Mouse (Mus musculus) forebrain, postnatal 0 days (tissue): ENCODE measurements at regions not wholly inside any gene's neighbourhood (a gene's known extent, or its start where the extent isn't known, plus 50 kb on each side); places are given as distances from the start of the nearest gene placed in this dataset.

Experiments
- ATAC-seq: fragments of 200-750 bp; cut with Nextera tagmentation; 2 replicates; pipeline ENCODE4 v1.8.0; 2017; ENCODE audit warnings: mild to moderate bottlenecking, moderate library complexity
- DNase-seq: peaks from one replicate; pipeline ENCODE4 v3.0.0-alpha.2; 2015
- H3K27ac ChIP-seq: fragments of 300-500 bp; sonication (generic); 2 replicates; pipeline ENCODE4 v1.5.1; 2014; ENCODE audit warnings: low read depth, mild to moderate bottlenecking, antibody characterized with exemption, low read length, moderate library complexity, mixed read lengths
- H3K27me3 ChIP-seq: fragments of 300-500 bp; sonication (generic); 2 replicates; pipeline ENCODE4 v1.6.1; 2014; ENCODE audit warnings: mild to moderate bottlenecking, low read length, mixed read lengths; ENCODE audit not compliant: insufficient read depth
- H3K36me3 ChIP-seq: fragments of 300-500 bp; sonication (generic); 2 replicates; pipeline ENCODE4 v1.6.1; 2014; ENCODE audit warnings: mild to moderate bottlenecking, moderate library complexity; ENCODE audit not compliant: insufficient read depth
- H3K4me1 ChIP-seq: fragments of 300-500 bp; sonication (generic); 2 replicates; pipeline ENCODE4 v1.6.1; 2014; ENCODE audit warnings: antibody characterized with exemption; ENCODE audit not compliant: insufficient read depth
- H3K4me2 ChIP-seq: fragments of 300-500 bp; sonication (generic); 2 replicates; pipeline ENCODE4 v1.6.1; 2014; ENCODE audit warnings: low read depth, mild to moderate bottlenecking, moderate library complexity
- H3K4me3 ChIP-seq: fragments of 300-500 bp; sonication (generic); 2 replicates; pipeline ENCODE4 v1.5.1; 2014; ENCODE audit warnings: low read depth, low read length, mixed read lengths
- H3K9ac ChIP-seq: fragments of 300-500 bp; sonication (generic); 2 replicates; pipeline ENCODE4 v1.6.1; 2014; ENCODE audit warnings: mild to moderate bottlenecking
- H3K9me3 ChIP-seq: fragments of 300-500 bp; sonication (generic); 2 replicates; pipeline ENCODE4 v1.6.1; 2016; ENCODE audit warnings: low read length
- CTCF ChIP-seq: sonication (generic); IDR thresholded peaks from 2 replicates; pipeline ENCODE4 v1.5.1; 2016; ENCODE audit warnings: antibody characterized with exemption, control low read depth, low read depth
- WGBS: fragments of 180-500 bp; shearing (Covaris S2); extraction: QIAGEN DNeasy Blood & Tissue Kit; methylation state at CpG from one replicate; pipeline ENCODE4 v1.1.7; 2014; 5-methylcytosine and 5-hydroxymethylcytosine counted together

GRCm38 (mm10) chr3:21427408-21428031 is 648.9 kb upstream of the Tbl1xr1 start:
- no peak overlapping the region for H3K9ac ChIP-seq
- peak; percentile 79; the same call in 1 of the 2 replicates for ATAC-seq
- no peaks in the 10 kb centered on the region for H3K9me3 ChIP-seq
- peak; percentile 82 for DNase-seq
- peaks cover 11% of the 10 kb centered on the region for H3K4me1 ChIP-seq
- no peak overlapping the region for H3K4me3 ChIP-seq
- H3K27me3 ChIP-seq, result no peaks in the 10 kb centered on the region
- H3K27ac ChIP-seq, result peak overlapping the region; percentile 50
- no peak overlapping the region for H3K4me2 ChIP-seq
- TF ChIP-seq CTCF, result no peak
- 25% methylated on average over 6 of the region's 6 CpGs for WGBS
- no peaks in the 10 kb centered on the region for H3K36me3 ChIP-seq

DNA sequence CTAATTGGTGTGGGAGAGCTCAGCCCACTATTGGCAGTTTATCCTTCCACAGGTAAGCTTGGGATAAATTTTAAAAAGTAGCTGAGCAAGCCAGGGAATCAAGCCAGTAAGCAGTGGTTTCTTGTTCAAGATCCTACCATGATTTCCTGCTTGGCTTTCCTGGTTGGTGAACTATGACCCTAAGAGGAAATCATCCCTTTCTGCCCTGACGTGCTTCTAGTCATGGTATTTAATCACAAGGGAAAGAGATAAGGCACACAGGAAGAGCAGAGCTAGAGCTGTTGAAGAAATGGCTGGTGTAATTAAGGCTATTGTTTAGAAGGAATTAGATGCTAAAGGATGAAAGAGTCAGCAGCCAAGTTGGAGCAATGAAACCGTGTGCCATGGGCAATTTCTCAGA is 648.3 kb upstream of the Tbl1xr1 start:
- no peak for DNase-seq
- 40% methylated on average over 2 of the region's 2 CpGs for WGBS
- H3K4me1 ChIP-seq, result peaks cover 11% of the 10 kb centered on the region
- no peaks in the 10 kb centered on the region for H3K36me3 ChIP-seq
- no peaks in the 10 kb centered on the region for H3K9me3 ChIP-seq
- no peak for ATAC-seq
- H3K4me2 ChIP-seq, result no peak overlapping the region
- TF ChIP-seq CTCF, result no peak
- 0 out of 2 replicates have a peak overlapping the region, but pooled peaks have one; percentile 50 for H3K27ac ChIP-seq
- no peak overlapping the region for H3K9ac ChIP-seq
- H3K4me3 ChIP-seq, result no peak overlapping the region
- no peaks in the 10 kb centered on the region for H3K27me3 ChIP-seq

DNA sequence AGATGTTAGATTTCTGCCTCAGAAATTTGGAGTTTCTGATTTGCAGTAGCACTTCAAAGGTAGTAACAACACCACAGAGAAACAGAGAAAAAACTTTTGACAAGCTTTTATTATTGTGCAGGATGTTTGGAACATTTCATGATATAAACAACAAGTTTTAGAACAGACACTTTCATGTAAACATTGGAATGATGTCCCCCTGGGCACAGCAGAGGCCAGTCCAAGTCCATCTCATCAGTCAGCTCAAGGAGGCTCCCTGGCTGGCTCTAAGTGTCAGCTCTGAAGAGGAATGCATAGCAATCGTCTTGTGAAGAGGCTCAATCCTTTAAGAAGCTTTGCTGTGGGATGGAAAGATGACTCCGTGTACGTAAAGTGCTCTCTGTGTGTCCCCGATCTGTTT is 612.2 kb upstream of the Tbl1xr1 start:
- ATAC-seq (no peak), DNase-seq (no peak)
- H3K4me1 ChIP-seq, result 0 out of 2 replicates have a peak, but pooled peaks cover 3% of the 10 kb centered on the region
- H3K27me3 ChIP-seq, result no peaks in the 10 kb centered on the region
- no peak overlapping the region for H3K4me3 ChIP-seq
- H3K36me3 ChIP-seq, result no peaks in the 10 kb centered on the region
- H3K4me2 ChIP-seq, result no peak overlapping the region
- WGBS, result 60% methylated on average over 4 of the region's 4 CpGs
- no peaks in the 10 kb centered on the region for H3K9me3 ChIP-seq
- no peak overlapping the region for H3K9ac ChIP-seq
- no peak for TF ChIP-seq CTCF
- no peak overlapping the region for H3K27ac ChIP-seq

DNA sequence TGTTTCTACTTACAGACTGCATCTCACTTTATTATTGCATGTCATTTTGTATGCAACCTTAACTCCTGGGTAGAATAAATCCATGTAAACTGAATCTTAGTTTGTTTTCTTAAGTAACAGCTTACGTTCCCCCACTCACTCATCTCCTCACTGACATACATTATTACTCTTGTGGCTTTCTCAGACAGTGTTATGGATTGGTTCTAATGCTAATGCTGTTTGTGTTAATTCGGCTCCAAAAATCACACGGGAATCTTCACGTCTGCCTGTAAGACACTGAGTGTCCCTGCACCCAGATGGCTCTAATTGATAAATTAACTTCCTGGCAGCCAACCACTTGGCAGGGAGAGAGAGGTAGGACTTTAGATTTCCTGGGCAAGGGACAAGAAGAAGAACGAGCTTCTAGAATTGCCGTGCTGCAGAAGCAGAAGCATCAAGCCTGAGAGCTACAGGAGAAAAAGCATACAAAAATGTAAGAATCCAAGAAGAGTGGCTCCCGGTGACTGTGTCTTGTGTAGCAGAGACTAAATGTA is 610.3 kb upstream of the Tbl1xr1 start:
- 30% methylated on average over 7 of the region's 7 CpGs for WGBS
- H3K9me3 ChIP-seq, result no peaks in the 10 kb centered on the region
- H3K4me1 ChIP-seq, result 0 out of 2 replicates have a peak, but pooled peaks cover 3% of the 10 kb centered on the region
- H3K36me3 ChIP-seq, result no peaks in the 10 kb centered on the region
- DNase-seq (peak; percentile 38), ATAC-seq (no peak)
- no peak overlapping the region for H3K4me3 ChIP-seq
- no peak overlapping the region for H3K27ac ChIP-seq
- TF ChIP-seq CTCF, result no peak
- H3K4me2 ChIP-seq, result no peak overlapping the region
- H3K9ac ChIP-seq, result no peak overlapping the region
- H3K27me3 ChIP-seq, result no peaks in the 10 kb centered on the region

DNA sequence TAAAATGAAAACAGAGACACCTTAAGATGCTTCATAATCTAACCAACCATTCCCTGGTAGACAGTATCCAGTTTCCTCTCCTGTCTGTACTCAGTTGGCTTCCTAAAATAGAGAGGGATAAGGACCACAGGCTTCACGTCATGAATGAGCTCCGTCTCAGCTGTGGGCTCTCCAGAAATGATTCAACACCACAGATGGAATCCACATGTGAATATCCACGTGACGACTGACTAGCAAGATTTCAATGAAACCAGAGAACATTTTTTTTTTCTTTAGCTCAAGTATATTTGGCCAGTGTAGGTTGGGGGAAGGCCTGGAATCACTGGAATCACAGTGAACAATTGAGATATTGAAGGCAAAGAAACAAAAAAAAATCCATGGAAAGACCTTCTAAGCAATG is 599.1 kb upstream of the Tbl1xr1 start:
- ATAC-seq, result no peak
- Histone ChIP-seq H3K36me3 (no peaks in the 10 kb centered on the region), H3K4me3 (no peak overlapping the region), H3K27ac (no peak overlapping the region), H3K9ac (no peak overlapping the region), H3K27me3 (no peaks in the 10 kb centered on the region), H3K9me3 (no peaks in the 10 kb centered on the region), H3K4me2 (no peak overlapping the region), H3K4me1 (peaks cover 10% of the 10 kb centered on the region; the same call in 1 of the 2 replicates)
- TF ChIP-seq CTCF, result no peak
- DNase-seq, result no peak
- 70% methylated on average over 4 of the region's 4 CpGs for WGBS

GRCm38 (mm10) chr3:21479021-21479795 is 597.2 kb upstream of the Tbl1xr1 start:
- H3K4me1 ChIP-seq, result peaks cover 10% of the 10 kb centered on the region; the same call in 1 of the 2 replicates
- ATAC-seq (peak; percentile 99), DNase-seq (peak; percentile 74)
- WGBS, result 8% methylated on average over 5 of the region's 5 CpGs
- no peak overlapping the region for H3K4me3 ChIP-seq
- no peaks in the 10 kb centered on the region for H3K9me3 ChIP-seq
- H3K4me2 ChIP-seq, result no peak overlapping the region
- no peak overlapping the region for H3K9ac ChIP-seq
- TF ChIP-seq CTCF, result no peak
- no peaks in the 10 kb centered on the region for H3K36me3 ChIP-seq
- H3K27ac ChIP-seq, result peak overlapping the region; percentile 29; the same call in 1 of the 2 replicates
- no peaks in the 10 kb centered on the region for H3K27me3 ChIP-seq

DNA sequence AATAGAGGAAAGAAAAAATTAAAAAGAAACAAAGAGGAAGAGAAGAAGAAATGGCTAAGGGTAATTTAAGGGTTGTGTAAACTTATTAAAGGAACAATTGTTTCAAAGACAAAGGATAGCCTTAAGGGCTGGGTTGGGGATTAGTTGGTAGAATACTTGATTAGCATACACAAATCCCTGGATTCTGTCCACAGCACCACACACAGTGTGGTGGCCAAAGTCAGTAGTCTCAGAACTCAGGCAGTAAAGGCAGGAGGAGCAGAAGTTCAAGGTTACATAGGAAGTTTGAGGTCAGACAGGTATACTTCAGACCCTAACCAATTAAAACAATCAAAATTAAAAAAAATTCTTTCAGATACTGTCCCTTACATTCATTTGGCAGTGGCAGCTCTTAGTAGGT is 596.6 kb upstream of the Tbl1xr1 start:
- TF ChIP-seq CTCF, result no peak
- Histone ChIP-seq H3K4me3 (no peak overlapping the region), H3K27me3 (no peaks in the 10 kb centered on the region), H3K4me2 (no peak overlapping the region), H3K9ac (no peak overlapping the region), H3K27ac (no peak overlapping the region), H3K9me3 (no peaks in the 10 kb centered on the region), H3K4me1 (peaks cover 10% of the 10 kb centered on the region; the same call in 1 of the 2 replicates), H3K36me3 (no peaks in the 10 kb centered on the region)
- DNase-seq (no peak), ATAC-seq (no peak)
